Mouse (Mus musculus) layer of hippocampus, adult 2 months (tissue): ENCODE measurements around the gene Cuedc1. TPM values are rescaled to one million over a fixed set of nuclear protein-coding genes. Genes with fewer than 3 reads are reported as not detected.

Experiments
- DNase-seq, 2 experiments: peaks; one replicate each; pipeline ENCODE4 v3.0.0; 2022; ENCODE audit warnings: low spot score in 2 of 2
- H3K27ac ChIP-seq: fragments of 200-600 bp; 2 replicates; pipeline ENCODE4 v1.8.1; 2022
- H3K4me3 ChIP-seq: fragments of 200-600 bp; 2 replicates; pipeline ENCODE4 v1.8.1; 2022; ENCODE audit warnings: mild to moderate bottlenecking
- CTCF ChIP-seq: fragments of 200-600 bp; conservative IDR thresholded peaks from 2 replicates; pipeline ENCODE4 v1.8.1; 2022; ENCODE audit warnings: antibody characterized with exemption, mild to moderate bottlenecking, moderate library complexity
- total RNA-seq, 2 experiments: library from RNA; stranded (reverse); gene quantifications; 2 replicates each; pipeline ENCODE4 v1.2.3; 2021

Cuedc1 gene
- total RNA-seq, 2 experiments from 2014 or later = 31.1 to 35.3 TPM

DNA sequence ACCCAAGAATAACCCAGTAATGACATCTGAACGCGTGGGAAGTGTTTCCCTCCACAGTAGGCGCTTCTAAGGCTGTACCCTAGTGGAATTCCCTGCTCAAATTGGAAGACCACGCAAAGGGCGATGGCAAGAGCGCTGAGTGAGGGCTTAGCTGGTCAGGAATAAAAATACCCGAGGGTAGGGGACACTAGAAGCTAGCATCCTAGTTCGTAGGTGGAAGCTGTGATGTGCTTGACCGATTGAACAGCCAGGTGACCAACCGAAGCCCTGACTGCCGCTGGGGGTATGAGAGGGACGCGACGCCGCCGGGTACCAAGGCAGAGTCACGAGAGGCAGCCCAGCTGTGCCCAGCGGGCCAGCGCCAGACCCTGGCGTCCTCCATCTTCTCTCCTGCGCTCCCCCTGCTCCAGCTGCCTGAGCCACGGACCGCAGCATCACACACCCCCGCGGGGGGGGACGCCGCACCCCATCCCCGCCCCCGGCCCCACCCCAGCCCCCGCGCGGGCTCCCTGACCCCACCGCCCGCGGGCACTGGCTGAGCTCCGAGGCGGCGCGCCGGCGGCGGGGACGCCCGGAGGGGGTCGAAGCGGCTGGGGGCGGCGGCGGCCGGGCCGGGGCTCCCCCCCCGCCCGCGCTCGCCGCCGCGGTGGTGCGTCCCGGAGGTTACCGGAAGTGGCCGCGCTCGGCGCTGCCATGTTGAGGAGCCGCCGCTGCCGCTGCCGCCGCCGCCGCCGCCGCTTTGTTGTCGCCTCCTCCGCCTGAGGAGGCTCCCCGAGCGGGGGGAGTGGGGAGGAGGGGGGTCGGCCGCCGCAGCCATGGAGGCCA is 30.1 kb upstream of the Cuedc1 start, which contains the start of gene Vezf1:
Gene Vezf1 (plus strand): TSS at position 694 of the 825 bp plus-strand sequence.
- H3K27ac ChIP-seq = peak within 1 kb of the TSS; percentile 99
- peak; percentile 16; the same call in 1 of the 2 replicates for TF ChIP-seq CTCF
- peak within 1 kb of the TSS; percentile 70 for H3K4me3 ChIP-seq
- DNase-seq = peak; percentile 35 to 52

DNA sequence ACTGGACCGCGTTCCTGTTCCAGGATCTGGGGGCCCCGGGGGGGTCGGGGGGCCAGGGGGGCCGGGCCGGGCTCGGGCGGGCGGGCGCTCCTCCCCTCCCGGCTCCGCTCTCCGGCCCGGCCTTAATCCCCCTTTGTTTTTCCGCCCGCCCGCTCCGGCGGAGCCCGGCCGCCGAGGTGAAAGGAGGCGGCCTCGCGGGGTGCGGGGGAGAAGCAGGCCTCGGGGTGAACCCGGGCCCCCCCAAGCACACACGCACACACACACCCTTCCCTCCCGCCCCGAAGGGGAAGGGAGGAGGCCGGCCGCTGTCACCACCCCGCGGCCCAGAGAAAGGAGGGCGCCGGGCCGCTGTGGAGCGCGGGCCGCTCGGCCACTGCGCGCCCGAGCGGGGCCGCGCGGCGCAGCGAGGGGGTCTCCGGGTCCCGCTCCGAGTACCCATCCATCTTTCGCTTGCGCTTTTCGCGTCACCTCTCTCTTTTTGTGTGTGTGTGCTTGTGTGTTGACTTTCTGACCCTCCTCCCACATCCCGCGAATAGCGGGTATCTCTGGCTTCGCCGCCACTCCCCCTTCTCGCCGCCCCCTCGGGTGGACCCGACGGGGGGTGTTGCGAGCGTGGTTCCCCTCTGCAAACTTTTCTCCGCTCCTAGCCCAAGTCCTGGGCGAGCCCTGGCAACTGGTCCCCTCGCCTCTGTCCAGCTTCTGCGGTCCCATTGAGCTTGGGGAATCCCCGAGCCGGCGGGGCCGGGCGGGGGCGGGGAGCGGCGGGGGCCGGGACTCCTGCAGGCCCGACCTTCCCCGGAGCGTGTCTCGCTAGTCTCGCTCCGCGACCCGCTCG is 29.2 kb upstream of the Cuedc1 start:
- TF ChIP-seq CTCF = no peak
- H3K4me3 ChIP-seq = peak overlapping the region; percentile 70
- DNase-seq = peak in 1 of 2 experiments; percentile 27
- H3K27ac ChIP-seq = peak overlapping the region; percentile 99

DNA sequence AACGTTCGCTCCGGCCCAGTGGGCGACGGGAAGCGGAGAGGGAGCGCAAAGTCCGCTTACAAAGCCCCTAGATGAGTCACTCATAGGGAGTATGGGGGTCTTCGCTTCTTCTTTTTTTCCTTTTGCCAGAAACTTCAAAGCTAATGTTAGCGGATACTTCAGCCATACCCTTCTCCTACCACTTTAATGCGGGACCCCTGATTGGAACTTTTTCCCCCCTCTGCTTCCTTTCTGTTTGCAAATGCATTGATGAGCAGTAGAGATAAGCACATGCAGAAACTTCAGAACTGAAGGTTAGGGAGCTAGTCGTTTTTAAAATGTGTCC is 28.6 kb upstream of the Cuedc1 start:
- TF ChIP-seq CTCF = no peak
- no peak for DNase-seq
- H3K4me3 ChIP-seq = peak overlapping the region; percentile 70
- H3K27ac ChIP-seq = peak overlapping the region; percentile 99

DNA sequence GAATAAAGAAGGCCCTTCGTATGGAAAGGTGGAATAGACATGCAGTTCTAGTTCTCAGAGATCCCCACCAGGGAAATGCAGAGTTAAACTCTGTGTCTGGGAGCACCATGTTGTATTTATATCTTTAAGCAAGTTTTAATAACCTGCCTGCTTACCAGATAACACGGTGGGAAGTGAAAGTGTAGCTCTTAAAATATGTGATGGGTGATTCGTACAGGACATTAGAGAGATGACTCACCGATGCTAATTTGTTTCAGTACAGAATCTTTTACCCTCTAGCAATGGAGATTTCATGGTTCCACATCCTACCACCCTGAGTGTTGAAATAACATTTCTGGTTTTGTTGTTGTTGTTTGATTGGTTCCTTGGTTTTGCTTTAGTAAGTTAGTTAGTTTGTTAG is 27.5 kb upstream of the Cuedc1 start:
- no peak overlapping the region for H3K27ac ChIP-seq
- DNase-seq = no peak
- no peak for TF ChIP-seq CTCF
- H3K4me3 ChIP-seq = no peak overlapping the region; the same call in 1 of the 2 replicates

DNA sequence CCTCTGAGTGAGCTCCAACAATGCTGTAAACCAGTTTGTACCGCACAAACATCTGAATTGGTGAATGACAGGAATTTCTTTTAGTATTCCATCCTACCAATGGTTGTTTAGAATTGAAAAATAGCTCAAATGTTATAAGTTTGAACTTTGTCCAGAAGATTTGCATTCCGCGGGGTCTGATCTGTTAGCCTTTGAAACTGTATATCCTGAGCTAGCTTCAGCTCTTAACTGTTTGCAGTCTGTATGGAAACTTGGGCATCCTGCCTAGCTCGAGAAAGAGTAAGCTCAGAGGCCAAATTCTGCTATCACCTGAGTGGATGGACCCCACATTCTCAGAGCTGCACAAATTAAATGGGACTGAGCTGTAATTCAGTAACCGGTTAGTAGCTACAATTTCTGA is 26.7 kb upstream of the Cuedc1 start:
- DNase-seq = no peak
- Histone ChIP-seq H3K4me3 (no peak overlapping the region), H3K27ac (no peak overlapping the region)
- TF ChIP-seq CTCF = no peak

DNA sequence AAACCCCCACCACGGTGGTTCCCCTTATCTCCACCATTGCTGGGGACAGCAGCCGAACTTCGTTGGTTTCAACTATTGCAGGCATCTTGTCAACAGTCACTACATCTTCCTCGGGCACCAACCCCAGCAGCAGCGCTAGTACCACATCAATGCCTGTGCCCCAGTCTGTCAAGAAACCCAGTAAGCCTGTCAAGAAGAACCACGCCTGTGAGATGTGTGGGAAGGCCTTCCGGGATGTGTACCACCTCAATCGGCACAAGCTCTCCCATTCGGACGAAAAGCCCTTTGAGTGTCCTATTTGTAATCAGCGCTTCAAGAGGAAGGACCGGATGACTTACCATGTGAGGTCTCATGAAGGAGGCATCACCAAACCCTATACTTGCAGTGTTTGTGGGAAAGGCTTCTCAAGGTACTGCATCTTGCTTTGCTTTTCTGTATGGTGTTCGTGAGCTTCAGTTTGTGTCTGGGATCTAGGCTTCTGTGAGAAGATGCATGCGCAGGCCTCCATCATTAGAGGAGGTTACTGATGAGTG is 24.4 kb upstream of the Cuedc1 start:
- DNase-seq = no peak
- H3K4me3 ChIP-seq = no peak overlapping the region
- TF ChIP-seq CTCF = no peak
- no peak overlapping the region for H3K27ac ChIP-seq

DNA sequence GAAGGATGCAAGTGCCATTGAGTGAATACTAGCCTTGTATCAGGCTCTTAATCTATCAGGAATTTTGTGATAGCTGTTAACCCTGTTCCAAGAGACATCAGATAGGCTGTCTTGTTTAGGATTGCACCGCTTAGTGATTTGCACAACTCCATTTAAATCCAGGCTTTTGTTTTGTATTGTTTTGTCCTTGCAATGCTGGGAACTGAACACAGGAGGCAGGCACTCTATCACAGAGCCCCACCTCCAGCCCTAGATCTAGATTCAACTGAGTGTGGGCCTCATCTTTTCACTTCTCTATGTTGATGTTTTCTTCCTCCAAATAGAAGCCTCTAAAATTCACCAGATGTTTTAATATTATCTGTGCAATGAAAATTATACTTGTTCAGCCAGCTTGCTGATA is 22.2 kb upstream of the Cuedc1 start:
- no peak for DNase-seq
- H3K27ac ChIP-seq = no peak overlapping the region
- peak; percentile 65 for TF ChIP-seq CTCF
- no peak overlapping the region for H3K4me3 ChIP-seq

DNA sequence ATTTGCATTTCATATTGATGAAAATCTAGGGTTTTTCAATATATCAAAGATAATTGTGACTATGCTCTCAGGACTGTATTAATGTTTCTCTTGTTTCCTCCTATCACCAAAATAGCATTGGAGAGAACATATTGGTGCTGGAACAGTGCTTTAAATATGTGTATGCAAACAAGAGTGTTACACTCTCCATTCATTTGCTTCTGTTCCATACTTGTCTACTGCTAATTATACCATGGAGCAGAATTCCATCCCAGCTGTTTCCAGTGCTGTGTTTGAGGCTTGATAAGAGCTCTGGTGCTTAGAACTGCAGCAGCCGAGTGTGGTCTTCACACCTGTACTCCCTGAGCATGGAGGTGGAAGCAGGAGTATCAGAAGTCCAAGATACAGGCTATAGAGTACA is 21.5 kb upstream of the Cuedc1 start:
- no peak overlapping the region for H3K4me3 ChIP-seq
- no peak for TF ChIP-seq CTCF
- DNase-seq = no peak
- H3K27ac ChIP-seq = no peak overlapping the region

DNA sequence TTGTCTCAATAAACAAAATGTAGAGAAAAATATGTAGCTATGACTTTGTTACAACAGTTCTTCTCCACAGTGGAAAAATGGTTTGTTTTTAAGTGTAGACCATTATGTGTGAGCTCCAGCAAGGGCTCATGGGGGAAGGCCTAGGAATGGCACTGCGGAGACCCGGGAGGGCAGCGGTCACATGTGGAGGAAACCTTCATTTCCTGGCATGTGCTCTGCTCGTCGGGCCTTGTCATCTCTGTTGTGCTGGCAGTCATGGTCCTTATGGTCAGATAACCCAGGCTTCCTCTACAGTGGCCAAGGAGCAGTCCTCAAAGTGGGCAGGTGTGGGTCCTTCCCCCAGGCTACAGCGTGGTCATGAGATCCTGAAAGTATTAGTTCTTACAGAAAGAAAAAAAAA is 14.2 kb upstream of the Cuedc1 start:
- TF ChIP-seq CTCF = no peak

DNA sequence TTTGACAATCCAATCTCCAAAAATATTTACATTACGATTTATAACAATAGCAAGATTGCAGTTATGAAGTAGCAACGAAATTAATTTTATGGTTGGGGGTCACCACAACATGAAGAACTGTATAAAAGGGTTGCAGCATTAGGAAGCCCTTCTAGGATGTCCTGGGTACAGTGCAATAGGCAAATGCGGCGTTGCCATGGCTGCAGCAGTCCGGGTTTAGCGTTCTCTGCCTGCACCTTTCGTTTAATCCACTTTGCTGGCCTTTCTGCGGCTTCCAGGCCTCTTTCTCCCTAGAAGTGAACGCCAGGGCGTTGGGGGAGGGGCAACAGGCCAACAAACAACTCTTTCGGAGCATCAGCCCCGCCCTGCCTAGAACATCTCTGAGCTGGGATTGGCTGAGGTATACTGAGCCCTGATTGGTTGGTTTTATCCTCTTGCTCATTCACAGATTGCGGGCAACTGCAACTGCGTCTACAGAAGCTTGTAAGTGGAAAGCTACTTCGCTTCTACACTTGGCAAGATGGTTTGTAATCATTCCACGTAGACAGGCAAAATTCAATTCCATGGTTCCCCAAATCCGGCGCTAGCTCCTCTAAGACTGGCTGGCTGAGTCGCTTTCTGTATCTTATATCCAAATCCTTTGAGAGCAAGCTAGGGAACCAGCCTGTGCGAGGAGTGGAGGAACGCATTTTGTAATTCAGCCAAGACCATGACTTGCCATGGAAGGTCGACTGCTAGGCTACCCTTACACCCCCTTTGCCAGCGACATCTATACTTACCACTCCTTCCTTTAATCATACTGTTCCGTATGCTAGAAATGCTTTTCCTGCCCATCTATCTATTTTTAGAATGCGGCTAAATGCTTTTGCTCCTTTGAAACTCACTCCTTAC is 10.9 kb upstream of the Cuedc1 start:
- Histone ChIP-seq H3K4me3 (peak overlapping the region; percentile 52), H3K27ac (peak overlapping the region; percentile 80)
- no peak for TF ChIP-seq CTCF
- DNase-seq = peak; percentile 89 to 91

More for the DNA sequence above, 14.2 kb upstream of the Cuedc1 start:
- no peak overlapping the region for H3K27ac ChIP-seq
- no peak overlapping the region for H3K4me3 ChIP-seq
- no peak for DNase-seq

DNA sequence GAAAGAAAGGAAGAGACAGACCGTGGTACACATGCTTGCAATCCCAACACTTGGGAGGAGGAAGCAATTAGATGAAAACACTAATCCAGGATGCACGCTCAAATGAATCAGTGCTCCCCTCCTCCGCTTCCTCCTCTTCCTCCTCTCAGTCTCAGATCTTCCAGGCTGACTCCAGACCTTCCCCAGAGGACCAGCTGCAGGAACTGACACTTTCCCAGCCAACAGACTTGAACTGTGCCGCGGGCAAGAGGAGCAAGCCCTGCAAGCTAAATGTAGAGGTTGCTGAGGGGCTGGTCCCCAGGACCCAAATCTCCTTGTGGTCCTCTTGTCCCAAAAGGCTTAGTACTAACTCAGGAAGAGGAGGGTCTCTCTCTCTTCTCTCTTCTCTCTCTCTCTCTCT is 8.7 kb upstream of the Cuedc1 start:
- Histone ChIP-seq H3K27ac (no peak overlapping the region), H3K4me3 (no peak overlapping the region)
- no peak for TF ChIP-seq CTCF
- no peak for DNase-seq

DNA sequence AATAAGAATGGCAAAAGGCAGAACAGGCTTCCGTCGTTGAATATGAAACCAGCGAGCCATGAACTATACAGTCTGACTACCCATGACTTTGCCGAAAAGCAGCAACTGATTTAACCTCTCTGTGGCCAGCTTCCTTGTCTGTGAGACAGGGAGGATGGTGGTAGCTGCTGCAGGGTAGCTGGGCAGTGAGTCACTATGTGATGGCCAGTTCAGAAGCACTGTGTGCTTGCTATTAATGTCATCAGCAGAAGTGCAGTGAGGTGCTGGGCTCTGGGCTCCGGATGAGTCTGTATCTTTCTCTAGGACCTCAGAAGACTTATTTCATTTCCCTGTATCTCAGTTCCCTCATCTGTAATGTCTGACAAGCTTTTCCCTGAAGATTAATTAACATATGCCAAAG is 7.6 kb upstream of the Cuedc1 start:
- no peak for TF ChIP-seq CTCF
- Histone ChIP-seq H3K27ac (no peak overlapping the region), H3K4me3 (no peak overlapping the region)
- DNase-seq = no peak
